Mouse (Mus musculus) bone marrow, adult 2 months (tissue): Measurements from ENCODE around the gene Flcn. TPM values are rescaled to one million over a fixed set of nuclear protein-coding genes. Genes with fewer than 3 reads are reported as not detected.

Source experiments
- H3K27ac ChIP-seq: fragments of 200-500 bp; 2 replicates; pipeline ENCODE4 v1.5.1; 2012; ENCODE audit warnings: low read depth, mild to moderate bottlenecking, control low read depth, inconsistent platforms, low read length; ENCODE audit not compliant: control insufficient read depth, poor library complexity, insufficient read depth
- H3K4me1 ChIP-seq: fragments of 200-500 bp; 2 replicates; pipeline ENCODE4 v1.6.1; 2011; ENCODE audit warnings: low read length; ENCODE audit not compliant: control insufficient read depth, insufficient read depth
- H3K4me3 ChIP-seq: fragments of 200-500 bp; replicated peaks from 2 replicates; pipeline ENCODE3; 2011; ENCODE audit warnings: mild to moderate bottlenecking, low read depth, low read length, control low read depth; ENCODE audit not compliant: control insufficient read depth
- CTCF ChIP-seq: fragments of 200-500 bp; IDR thresholded peaks from 2 replicates; pipeline ENCODE4 v1.5.1; 2011; ENCODE audit warnings: low read length, control low read depth; ENCODE audit not compliant: control insufficient read depth, insufficient read depth
- POLR2A ChIP-seq: fragments of 200-500 bp; IDR thresholded peaks from 2 replicates; pipeline ENCODE4 v1.6.1; 2011; ENCODE audit warnings: low read depth, mild to moderate bottlenecking, control low read depth, low read length, borderline replicate concordance; ENCODE audit not compliant: control insufficient read depth
- WGBS: fragments of 180-500 bp; shearing (Covaris S2); methylation state at CpG from one replicate; pipeline ENCODE4 v1.1.7; 2018; 5-methylcytosine and 5-hydroxymethylcytosine counted together
- polyA plus RNA-seq: library from polyadenylated mRNA; stranded (reverse); fragments of >200 nt; gene quantifications from 2 replicates; pipeline ENCODE4 v1.2.4, GENCODE M21; 2011; ENCODE audit warnings: low replicate concordance; ENCODE audit not compliant: missing spikeins, insufficient read depth, insufficient read length

Flcn gene
- polyA plus RNA-seq, 1 experiment, result 20.5 TPM

DNA sequence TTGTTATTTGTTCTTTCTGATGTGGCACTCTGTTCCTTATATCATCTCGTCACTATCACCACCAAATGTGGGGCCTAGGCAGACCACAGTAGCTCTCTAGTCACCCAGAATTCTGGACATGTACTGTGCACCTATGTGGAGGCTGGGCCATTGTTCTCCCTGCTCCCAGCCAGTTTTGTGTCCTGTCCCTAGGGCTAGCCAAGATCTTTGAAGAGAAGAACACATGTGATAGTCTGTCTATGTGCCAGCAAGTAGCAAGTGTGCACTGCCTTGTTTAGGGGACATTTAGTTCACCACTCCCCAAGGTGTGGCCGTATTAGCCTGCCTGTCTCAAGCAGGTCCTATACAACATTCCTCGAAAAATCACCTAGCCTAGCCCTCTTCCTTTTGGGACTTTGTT, 60.8 kb downstream of the Flcn start:
- Histone ChIP-seq H3K4me1 (no peaks in the 10 kb centered on the region), H3K27ac (no peak overlapping the region), H3K4me3 (no peak overlapping the region)
- TF ChIP-seq CTCF (no peak), POLR2A (no peak)
- 80% methylated on average over 3 of the region's 3 CpGs for WGBS

DNA sequence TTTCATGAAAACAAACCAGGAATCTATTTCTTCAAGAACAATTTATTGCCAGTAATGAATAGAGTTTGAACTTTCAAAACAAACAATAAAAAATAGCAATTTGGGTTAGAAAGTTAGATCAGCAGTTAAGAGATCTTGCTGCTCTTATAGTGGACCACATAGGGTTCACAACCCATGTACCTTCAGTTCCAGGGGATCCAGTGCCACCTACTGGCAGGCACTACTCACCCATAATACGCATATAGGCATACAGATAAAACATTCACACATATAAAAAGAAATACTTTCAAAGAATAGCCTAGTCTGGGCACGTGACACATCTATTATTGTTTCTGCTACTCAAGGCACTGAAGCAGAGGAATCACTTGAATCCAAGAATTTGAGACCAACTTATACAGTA, 63.2 kb downstream of the Flcn start:
- no peak overlapping the region for H3K4me3 ChIP-seq
- 83% methylated on average over 2 of the region's 2 CpGs for WGBS
- H3K27ac ChIP-seq, result no peak overlapping the region
- H3K4me1 ChIP-seq, result no peaks in the 10 kb centered on the region
- TF ChIP-seq CTCF (peak; percentile 69), POLR2A (no peak)

DNA sequence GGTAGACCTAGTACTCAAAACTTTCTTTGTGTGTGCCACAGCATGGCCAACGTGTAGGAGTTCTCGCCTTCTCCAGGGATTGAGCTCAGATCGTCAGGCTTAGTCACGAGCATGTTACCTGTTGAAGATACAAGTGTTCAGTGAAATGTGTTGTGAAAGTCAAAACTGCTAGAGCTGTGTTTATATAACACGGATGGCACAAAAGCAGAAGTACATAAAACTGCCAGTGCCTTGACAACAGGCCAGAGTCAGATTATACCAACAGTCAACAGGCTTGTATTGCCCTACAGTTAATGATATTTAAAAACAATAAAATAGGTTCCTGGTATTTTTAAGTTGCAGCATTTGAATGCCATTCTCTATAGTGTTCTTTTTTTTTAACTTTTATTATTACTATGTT, 64.0 kb downstream of the Flcn start:
- H3K4me3 ChIP-seq, result no peak overlapping the region
- 19% methylated on average over 5 of the region's 5 CpGs for WGBS
- TF ChIP-seq POLR2A (no peak), CTCF (no peak)
- no peak overlapping the region for H3K27ac ChIP-seq
- no peaks in the 10 kb centered on the region for H3K4me1 ChIP-seq

DNA sequence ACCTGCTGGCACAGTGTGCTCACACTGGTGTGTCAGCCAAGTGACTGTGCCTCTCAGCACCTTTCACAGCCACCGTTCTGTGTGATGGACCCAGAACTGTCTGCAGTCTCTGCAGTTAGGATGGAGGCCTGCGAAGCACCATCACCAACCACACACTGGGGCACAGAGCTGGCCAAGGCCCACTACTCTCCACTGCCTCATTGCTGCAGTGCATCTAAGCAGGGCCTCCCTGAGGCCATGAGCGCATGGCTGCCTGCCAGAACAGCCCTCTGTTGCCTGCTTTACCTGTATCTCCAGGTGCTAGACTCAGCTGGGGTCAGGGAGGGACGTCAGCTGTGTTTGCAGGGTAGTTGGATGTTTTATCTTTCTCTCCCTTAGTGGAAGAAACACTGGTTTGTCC, 65.4 kb downstream of the Flcn start:
- peaks cover 4% of the 10 kb centered on the region for H3K4me1 ChIP-seq
- no peak for TF ChIP-seq POLR2A
- TF ChIP-seq CTCF, result no peak
- WGBS, result 89% methylated on average over 4 of the region's 4 CpGs
- H3K27ac ChIP-seq, result no peak overlapping the region
- H3K4me3 ChIP-seq, result no peak overlapping the region

DNA sequence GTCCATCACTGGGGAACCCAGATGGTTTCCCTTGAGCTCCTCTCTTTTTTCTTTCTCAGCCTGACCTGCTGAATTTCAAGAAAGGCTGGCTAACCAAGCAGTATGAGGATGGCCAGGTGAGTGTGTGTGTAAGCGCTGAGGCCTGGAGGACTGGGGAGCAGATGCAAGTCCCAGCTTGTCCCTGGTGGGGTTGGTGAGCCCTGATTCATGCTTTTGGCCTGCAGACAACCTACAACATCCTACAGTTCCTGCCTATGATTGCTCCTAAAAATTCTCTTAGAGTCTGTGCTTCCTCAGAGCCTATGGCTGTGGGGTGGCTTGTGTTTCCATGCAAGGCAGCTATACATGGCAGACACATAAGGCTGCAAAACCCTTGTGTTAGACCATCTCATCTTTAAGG, 66.1 kb downstream of the Flcn start:
- H3K27ac ChIP-seq, result no peak overlapping the region
- H3K4me3 ChIP-seq, result no peak overlapping the region
- H3K4me1 ChIP-seq, result peaks cover 4% of the 10 kb centered on the region
- no peak for TF ChIP-seq CTCF
- TF ChIP-seq POLR2A, result no peak
- 89% methylated on average over 1 of the region's 1 CpGs for WGBS

DNA sequence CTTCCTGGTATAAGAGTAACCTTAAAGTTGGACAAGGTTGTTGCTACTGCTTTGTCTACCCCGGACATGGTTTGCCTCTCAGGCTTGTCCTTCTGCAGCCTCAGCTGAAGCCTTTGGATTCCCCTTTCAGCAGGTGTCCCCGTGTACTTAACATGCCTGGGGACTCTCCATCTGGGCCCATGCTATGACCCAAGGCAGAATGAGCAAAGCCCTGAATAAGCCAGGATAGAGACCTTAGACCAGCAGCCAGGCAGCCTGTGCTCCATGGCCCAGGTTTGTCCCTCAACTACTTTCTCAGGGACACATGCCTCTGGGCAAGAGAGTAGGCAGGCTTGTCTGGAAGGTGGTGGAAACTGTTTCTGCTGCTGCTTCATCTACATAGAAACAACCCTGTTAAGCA, 66.5 kb downstream of the Flcn start:
- Histone ChIP-seq H3K4me1 (peaks cover 4% of the 10 kb centered on the region), H3K4me3 (no peak overlapping the region), H3K27ac (no peak overlapping the region)
- TF ChIP-seq CTCF (no peak), POLR2A (no peak)
- WGBS, result 84% methylated on average over 2 of the region's 2 CpGs

DNA sequence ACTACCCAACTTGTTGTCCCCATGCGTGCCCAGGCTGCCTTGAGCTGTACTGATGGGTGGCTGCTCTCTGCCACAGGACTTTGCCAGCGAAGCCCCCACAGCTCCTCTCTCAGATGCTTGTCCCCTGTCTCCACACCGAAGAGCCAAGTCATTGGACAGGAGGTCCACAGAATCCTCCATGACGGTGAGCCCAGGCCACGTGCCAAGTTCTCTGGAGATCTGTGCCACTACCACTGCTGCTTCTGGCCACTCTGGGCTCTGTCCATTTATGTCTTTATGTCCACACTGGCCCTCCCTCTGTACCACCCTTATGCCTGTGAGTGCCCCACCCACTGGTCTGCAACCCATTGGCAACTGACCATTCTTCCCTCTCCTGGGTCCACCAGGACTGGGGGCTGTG, 67.9 kb downstream of the Flcn start:
- Histone ChIP-seq H3K4me1 (peaks cover 4% of the 10 kb centered on the region), H3K4me3 (no peak overlapping the region), H3K27ac (no peak overlapping the region)
- no peak for TF ChIP-seq POLR2A
- WGBS, result 91% methylated on average over 5 of the region's 5 CpGs

Other genes starting within 250 kb of the Flcn start
- not detected in 2 replicates for gene Olfr222, start 233.8 kb downstream of the Flcn start, polyA plus RNA-seq
- not detected in 2 replicates for gene Olfr223, start 216.7 kb downstream of the Flcn start, polyA plus RNA-seq
- gene Mprip, start 148.7 kb downstream of the Flcn start, polyA plus RNA-seq, result 25.7 and 41.6 TPM in 2 replicates
- gene Pld6, start 22.4 kb downstream of the Flcn start, polyA plus RNA-seq, result not detected in 2 replicates
- gene Nt5m, start 29.4 kb upstream of the Flcn start, polyA plus RNA-seq, result 6.2 and 8.2 TPM in 2 replicates
- 21.8 and 79.9 TPM in 2 replicates for gene Cops3, start 29.8 kb upstream of the Flcn start, polyA plus RNA-seq
- gene Med9, start 138.2 kb upstream of the Flcn start, polyA plus RNA-seq, result 8.4 and 10.2 TPM in 2 replicates
- 2.5 TPM in 1 of 2 replicates, not detected in the other for gene Rasd1, start 154.9 kb upstream of the Flcn start, polyA plus RNA-seq
- gene Pemt, start 236.5 kb upstream of the Flcn start, polyA plus RNA-seq, result 3.7 TPM in 1 of 2 replicates, not detected in the other